Mouse (Mus musculus) limb, embryonic 11.5 days (tissue): ENCODE measurements around the gene Acsbg1. TPM values are rescaled to one million over a fixed set of nuclear protein-coding genes. Genes with fewer than 3 reads are reported as not detected.
A peak's percentile ranks its signal among the peaks of the same experiment; 100 is the strongest.

Experiments
- ATAC-seq: fragments of 200-750 bp; cut with Nextera tagmentation; 2 replicates; pipeline ENCODE4 v1.8.0; 2017; ENCODE audit warnings: low read depth; ENCODE audit not compliant: insufficient number of reproducible peaks, low FRiP score, low TSS enrichment
- DNase-seq: peaks from one replicate; pipeline ENCODE4 v3.0.0-alpha.2; 2015; ENCODE audit warnings: low spot score
- H3K27ac ChIP-seq: fragments of 300-500 bp; sonication (generic); replicated peaks from 2 replicates; pipeline ENCODE4 v1.5.1; 2014; ENCODE audit warnings: low read depth, mild to moderate bottlenecking, low read length
- H3K27me3 ChIP-seq: fragments of 300-500 bp; sonication (generic); 2 replicates; pipeline ENCODE4 v1.6.1; 2014; ENCODE audit warnings: mild to moderate bottlenecking, low read length, mixed read lengths; ENCODE audit not compliant: control insufficient read depth, insufficient read depth
- H3K36me3 ChIP-seq: fragments of 300-500 bp; sonication (generic); 2 replicates; pipeline ENCODE4 v1.6.1; 2014; ENCODE audit warnings: mild to moderate bottlenecking, low read length, moderate library complexity, mixed read lengths; ENCODE audit not compliant: control insufficient read depth, insufficient read depth
- H3K4me1 ChIP-seq: fragments of 300-500 bp; sonication (generic); 2 replicates; pipeline ENCODE4 v1.6.1; 2014; ENCODE audit warnings: low read length, mixed read lengths; ENCODE audit not compliant: control insufficient read depth, insufficient read depth
- H3K4me2 ChIP-seq: fragments of 300-500 bp; sonication (generic); 2 replicates; pipeline ENCODE4 v1.6.1; 2014; ENCODE audit warnings: low read depth, mild to moderate bottlenecking, moderate library complexity; ENCODE audit not compliant: severe bottlenecking
- H3K4me3 ChIP-seq: fragments of 300-500 bp; sonication (generic); 2 replicates; pipeline ENCODE4 v1.5.1; 2014; ENCODE audit warnings: low read depth, low read length
- H3K9ac ChIP-seq: fragments of 300-500 bp; sonication (generic); 2 replicates; pipeline ENCODE4 v1.6.1; 2014; ENCODE audit warnings: mild to moderate bottlenecking, low read length
- H3K9me3 ChIP-seq: fragments of 300-500 bp; sonication (generic); 2 replicates; pipeline ENCODE4 v1.6.1; 2016; ENCODE audit warnings: low read length; ENCODE audit not compliant: control insufficient read depth
- WGBS: fragments of 180-500 bp; shearing (Covaris S2); extraction: QIAGEN DNeasy Blood & Tissue Kit; methylation state at CpG from one replicate; pipeline ENCODE4 v1.1.7; 2014; 5-methylcytosine and 5-hydroxymethylcytosine counted together
- polyA plus RNA-seq: library from polyadenylated mRNA; unstranded; fragments of >200 nt; fragmentation: Nextera tagmentation; extraction: Ambion mirVana; gene quantifications from 2 replicates; pipeline ENCODE4 v1.2.1, GENCODE M21; 2014

Acsbg1 gene
- polyA plus RNA-seq, 1 experiment from 2014 or later: 0.32 TPM

DNA sequence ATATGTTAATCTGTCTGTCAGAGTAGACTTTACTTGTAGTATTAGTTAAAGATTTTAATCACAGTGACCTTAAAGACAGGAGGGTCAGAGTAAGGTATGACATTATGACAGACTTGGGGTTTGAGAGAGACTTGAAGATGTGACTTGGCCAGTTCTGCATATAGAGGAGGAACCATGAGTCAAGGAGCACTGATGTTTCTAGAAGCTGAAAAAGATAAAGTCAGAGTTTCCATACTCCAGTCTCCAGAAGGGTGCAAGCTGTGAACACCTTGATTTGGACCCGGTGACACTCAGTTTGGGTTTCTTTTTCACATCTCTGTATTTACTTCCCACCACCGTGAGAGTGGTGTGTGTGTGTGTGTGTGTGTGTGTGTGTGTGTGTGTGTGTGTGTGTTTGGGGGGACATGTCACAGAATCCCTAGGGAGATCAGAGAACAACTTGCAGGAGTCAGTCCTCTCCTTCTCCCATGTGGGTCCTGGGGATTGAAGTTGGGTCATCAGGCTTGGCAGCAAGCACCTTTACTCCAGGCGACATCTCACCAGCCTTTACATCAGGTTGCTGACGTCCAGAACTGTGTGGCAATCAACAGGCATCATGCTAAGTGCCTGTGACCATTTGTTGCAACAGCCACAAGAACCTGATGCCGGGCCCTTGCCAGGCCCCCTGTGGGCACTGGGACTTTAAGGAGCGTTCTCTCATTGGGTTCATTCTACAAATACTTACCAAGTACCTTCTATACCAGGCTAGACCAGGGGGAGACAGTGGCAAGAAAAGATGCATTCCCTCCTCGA, 22.3 kb upstream of the Acsbg1 start:
- 73% methylated on average over 7 of the region's 7 CpGs for WGBS
- Histone ChIP-seq H3K27ac (no peak overlapping the region), H3K36me3 (no peaks in the 10 kb centered on the region), H3K27me3 (no peaks in the 10 kb centered on the region), H3K9ac (no peak overlapping the region), H3K4me1 (no peaks in the 10 kb centered on the region), H3K4me3 (no peak overlapping the region), H3K4me2 (no peak overlapping the region), H3K9me3 (no peaks in the 10 kb centered on the region)
- ATAC-seq (no peak), DNase-seq (no peak)

DNA sequence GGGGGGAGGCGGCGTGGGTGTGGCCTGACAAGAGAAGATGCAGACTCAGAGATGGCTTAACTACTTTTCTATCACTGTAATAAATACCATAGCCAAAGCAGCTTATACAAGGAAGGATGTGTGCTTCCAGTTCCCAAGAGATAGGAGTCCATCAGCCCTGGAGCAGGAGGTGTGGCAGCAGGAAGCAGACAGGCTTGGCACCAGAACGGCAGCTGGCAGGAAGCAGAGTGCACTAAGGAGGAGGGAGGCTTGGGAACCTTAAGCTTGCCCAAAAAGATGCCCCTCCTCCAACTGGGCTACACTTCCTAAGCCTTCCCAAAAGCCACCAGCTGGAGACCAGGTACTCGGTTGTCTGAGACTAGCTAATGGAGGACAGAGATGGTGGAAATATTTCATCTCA, 21.2 kb upstream of the Acsbg1 start:
- ATAC-seq: no peak
- H3K4me3 ChIP-seq: no peak overlapping the region
- H3K36me3 ChIP-seq: no peaks in the 10 kb centered on the region
- DNase-seq: no peak
- no peak overlapping the region for H3K27ac ChIP-seq
- 64% methylated on average over 2 of the region's 4 CpGs for WGBS
- no peaks in the 10 kb centered on the region for H3K4me1 ChIP-seq
- H3K4me2 ChIP-seq: no peak overlapping the region
- H3K9ac ChIP-seq: no peak overlapping the region
- H3K9me3 ChIP-seq: no peaks in the 10 kb centered on the region
- H3K27me3 ChIP-seq: no peaks in the 10 kb centered on the region

DNA sequence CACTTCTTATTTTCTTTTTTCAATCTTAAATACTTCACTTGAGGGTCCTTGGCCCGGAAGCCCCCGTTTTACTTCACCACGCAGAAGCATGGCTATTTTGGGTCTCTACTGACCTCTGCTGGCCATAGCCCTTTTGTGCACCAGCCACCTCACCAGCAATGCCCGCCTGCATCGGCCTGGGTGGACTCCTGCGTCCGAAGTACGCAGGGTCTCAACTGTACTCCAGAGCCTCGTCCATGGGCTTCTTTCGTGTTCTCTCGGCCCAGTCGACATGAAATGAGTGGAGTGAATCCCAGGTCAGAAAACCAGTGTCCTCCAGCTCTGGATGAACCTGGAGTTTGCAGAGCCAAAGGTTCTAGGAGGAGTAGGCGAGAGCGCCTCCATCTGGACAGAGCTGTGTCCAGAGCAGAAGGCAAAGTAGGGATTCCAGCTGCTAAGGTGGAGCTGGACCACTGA, 14.9 kb upstream of the Acsbg1 start:
- 2% methylated on average over 14 of the region's 14 CpGs for WGBS
- ATAC-seq: peak; percentile 73; the same call in 1 of the 2 replicates
- Histone ChIP-seq H3K9me3 (no peaks in the 10 kb centered on the region), H3K36me3 (no peaks in the 10 kb centered on the region), H3K4me3 (peak overlapping the region; percentile 16; the same call in 1 of the 2 replicates), H3K4me2 (peak overlapping the region; percentile 49), H3K9ac (peak overlapping the region; percentile 32; the same call in 1 of the 2 replicates), H3K27ac (no peak overlapping the region), H3K27me3 (no peaks in the 10 kb centered on the region), H3K4me1 (no peaks in the 10 kb centered on the region)
- DNase-seq: peak; percentile 90

DNA sequence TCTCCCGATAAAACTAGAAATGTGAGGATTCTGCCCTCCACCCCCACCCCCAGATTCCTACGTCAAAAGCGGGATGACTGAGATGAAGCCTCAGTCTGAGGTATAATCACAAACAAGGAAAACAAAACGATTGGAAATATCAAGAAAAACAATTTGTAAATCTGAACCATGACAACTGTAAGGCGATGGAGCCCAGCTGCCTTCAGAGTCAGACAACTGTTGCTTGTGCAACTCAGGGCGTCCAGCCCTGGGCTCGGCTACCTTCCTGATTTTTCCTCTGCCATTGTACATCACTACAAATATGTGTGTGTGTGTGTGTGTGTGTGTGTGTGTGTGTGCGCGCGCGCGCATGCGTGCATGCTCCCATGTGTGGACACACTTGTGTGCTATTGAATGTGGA, 12.2 kb upstream of the Acsbg1 start:
- WGBS: 91% methylated on average over 13 of the region's 13 CpGs
- no peak for ATAC-seq

DNA sequence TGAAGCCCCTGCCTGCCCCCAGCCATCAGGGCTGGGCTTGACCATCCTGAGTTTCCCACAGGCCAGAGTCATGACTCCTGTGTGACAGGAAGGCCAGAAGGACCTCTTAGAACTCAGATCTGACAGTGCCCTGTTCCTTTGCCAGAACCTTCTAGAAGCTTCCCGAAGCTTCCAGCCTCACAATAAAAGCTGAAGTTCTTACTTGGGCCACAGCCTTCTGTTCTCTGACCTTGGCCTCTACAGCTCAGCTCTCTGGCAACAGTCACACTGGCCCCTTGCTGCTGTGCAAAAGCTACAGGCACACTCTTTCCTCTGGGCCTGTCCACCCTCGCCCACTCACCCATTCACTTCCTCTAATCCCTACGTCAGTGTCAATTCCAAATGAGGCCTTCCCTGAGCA, 10.3 kb upstream of the Acsbg1 start:
- H3K4me1 ChIP-seq: no peaks in the 10 kb centered on the region
- 84% methylated on average over 3 of the region's 3 CpGs for WGBS
- ATAC-seq: no peak
- no peak overlapping the region for H3K4me2 ChIP-seq
- no peak overlapping the region for H3K4me3 ChIP-seq
- H3K36me3 ChIP-seq: no peaks in the 10 kb centered on the region
- no peaks in the 10 kb centered on the region for H3K9me3 ChIP-seq
- H3K9ac ChIP-seq: no peak overlapping the region
- DNase-seq: no peak
- H3K27ac ChIP-seq: no peak overlapping the region
- H3K27me3 ChIP-seq: no peaks in the 10 kb centered on the region

More for the DNA sequence above, 12.2 kb upstream of the Acsbg1 start:
- H3K9me3 ChIP-seq: no peaks in the 10 kb centered on the region
- no peaks in the 10 kb centered on the region for H3K27me3 ChIP-seq
- no peaks in the 10 kb centered on the region for H3K4me1 ChIP-seq
- H3K27ac ChIP-seq: no peak overlapping the region
- no peak overlapping the region for H3K9ac ChIP-seq
- no peaks in the 10 kb centered on the region for H3K36me3 ChIP-seq
- DNase-seq: no peak
- no peak overlapping the region for H3K4me3 ChIP-seq
- no peak overlapping the region for H3K4me2 ChIP-seq

DNA sequence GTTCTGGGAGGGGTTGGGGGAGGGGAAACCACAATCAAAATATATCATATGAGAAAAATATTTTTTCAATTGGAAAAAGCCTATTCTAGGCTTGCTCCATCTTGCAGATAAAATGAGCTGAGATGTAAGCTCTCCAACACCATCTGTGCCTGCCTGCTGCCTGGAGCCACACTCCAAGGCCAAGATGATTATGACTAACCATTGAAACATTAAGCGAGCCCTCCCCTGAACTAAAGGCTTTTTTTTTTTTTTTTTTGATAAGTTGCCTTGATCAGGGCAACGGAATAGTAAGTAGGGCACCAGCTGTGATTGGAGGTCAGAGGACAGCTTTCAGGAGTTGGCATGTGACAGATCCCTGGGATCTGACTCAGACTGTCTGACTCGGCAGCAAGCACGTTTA, 6.8 kb upstream of the Acsbg1 start:
- H3K4me2 ChIP-seq: no peak overlapping the region
- DNase-seq (no peak), ATAC-seq (no peak)
- H3K4me1 ChIP-seq: no peaks in the 10 kb centered on the region
- H3K27me3 ChIP-seq: no peaks in the 10 kb centered on the region
- no peak overlapping the region for H3K4me3 ChIP-seq
- no peak overlapping the region for H3K27ac ChIP-seq
- no peaks in the 10 kb centered on the region for H3K36me3 ChIP-seq
- no peak overlapping the region for H3K9ac ChIP-seq
- H3K9me3 ChIP-seq: no peaks in the 10 kb centered on the region
- 77% methylated on average over 4 of the region's 4 CpGs for WGBS

DNA sequence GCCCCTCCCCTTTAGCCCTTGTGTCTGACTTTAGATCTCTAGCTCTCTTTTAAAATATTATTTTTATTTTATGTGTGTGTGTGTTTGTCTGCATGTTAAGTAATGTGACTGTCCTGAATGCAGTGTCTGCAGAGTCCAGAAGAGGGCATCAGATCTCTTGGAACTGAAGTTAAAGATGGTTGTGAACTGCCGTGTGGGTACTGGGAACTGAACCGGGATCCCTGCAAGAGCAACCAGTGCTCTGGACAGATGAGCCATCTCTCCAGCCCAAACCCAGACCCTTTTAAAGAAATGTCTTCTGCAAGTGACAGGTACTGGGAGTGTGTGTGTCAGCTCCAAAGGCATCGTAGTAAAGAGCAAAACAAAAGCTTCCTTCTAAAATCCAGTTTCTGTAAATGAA, 4.4 kb upstream of the Acsbg1 start:
- Histone ChIP-seq H3K27ac (no peak overlapping the region), H3K9me3 (no peaks in the 10 kb centered on the region), H3K4me3 (no peak overlapping the region), H3K4me2 (no peak overlapping the region), H3K9ac (no peak overlapping the region), H3K36me3 (no peaks in the 10 kb centered on the region), H3K4me1 (no peaks in the 10 kb centered on the region; the same call in 1 of the 2 replicates), H3K27me3 (no peaks in the 10 kb centered on the region)
- no peak for DNase-seq
- WGBS: 94% methylated on average over 3 of the region's 3 CpGs
- no peak for ATAC-seq

DNA sequence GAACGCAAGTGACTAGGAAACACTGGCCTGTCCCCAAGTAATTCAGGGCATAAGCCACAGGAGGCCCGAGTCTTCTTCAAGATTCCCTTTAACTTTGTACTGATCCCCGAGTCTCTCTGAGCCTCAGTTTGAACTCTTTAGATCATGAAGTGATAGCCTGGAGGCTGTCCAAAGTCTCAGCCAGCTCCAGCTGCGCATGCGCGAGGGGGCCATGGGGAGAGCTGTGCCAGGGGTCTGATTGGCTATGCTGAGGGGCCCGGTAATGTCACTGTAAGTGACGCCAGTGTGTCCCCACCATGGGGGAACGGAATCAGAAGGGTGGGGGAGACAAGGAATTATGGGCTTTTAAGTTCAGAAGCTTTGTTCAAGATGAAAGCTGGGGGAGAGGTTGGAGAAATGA, 2.7 kb upstream of the Acsbg1 start:
- no peaks in the 10 kb centered on the region; the same call in 1 of the 2 replicates for H3K4me1 ChIP-seq
- no peaks in the 10 kb centered on the region for H3K27me3 ChIP-seq
- H3K36me3 ChIP-seq: no peaks in the 10 kb centered on the region
- H3K4me2 ChIP-seq: no peak overlapping the region
- 86% methylated on average over 9 of the region's 9 CpGs for WGBS
- no peaks in the 10 kb centered on the region for H3K9me3 ChIP-seq
- no peak overlapping the region for H3K9ac ChIP-seq
- ATAC-seq (no peak), DNase-seq (no peak)
- no peak overlapping the region for H3K4me3 ChIP-seq
- H3K27ac ChIP-seq: no peak overlapping the region
